Mouse (Mus musculus) small intestine, adult 2 months (tissue): ENCODE results near the gene Cdk12. TPM values are rescaled to one million over a fixed set of nuclear protein-coding genes. Genes with fewer than 3 reads are reported as not detected.

ENCODE experiments used
- H3K27ac ChIP-seq: fragments of 200-500 bp; 2 replicates; pipeline ENCODE4 v1.5.1; 2012; ENCODE audit warnings: low read depth, low read length, control low read depth, inconsistent platforms; ENCODE audit not compliant: insufficient read depth
- H3K27me3 ChIP-seq: fragments of 200-500 bp; 2 replicates; pipeline ENCODE4 v1.6.1; 2012; ENCODE audit warnings: mild to moderate bottlenecking, moderate library complexity, low read length, inconsistent platforms; ENCODE audit not compliant: control insufficient read depth, insufficient read depth
- H3K36me3 ChIP-seq: fragments of 200-500 bp; 2 replicates; pipeline ENCODE4 v1.6.1; 2012; ENCODE audit warnings: mild to moderate bottlenecking, low read length, control low read depth, inconsistent platforms; ENCODE audit not compliant: control insufficient read depth, insufficient read depth
- H3K4me1 ChIP-seq: fragments of 200-500 bp; 2 replicates; pipeline ENCODE4 v1.6.1; 2012; ENCODE audit warnings: low read length, inconsistent platforms, mixed read lengths; ENCODE audit not compliant: control insufficient read depth, insufficient read depth, insufficient read length
- H3K4me3 ChIP-seq: fragments of 200-500 bp; 2 replicates; pipeline ENCODE4 v1.5.1; 2012; ENCODE audit warnings: low read depth, mild to moderate bottlenecking, control low read depth, inconsistent platforms, low read length, moderate library complexity
- CTCF ChIP-seq: fragments of 200-500 bp; IDR thresholded peaks from 2 replicates; pipeline ENCODE4 v1.5.1; 2012; ENCODE audit warnings: low read depth, mild to moderate bottlenecking, control low read depth, inconsistent platforms, low read length, moderate library complexity, mixed read lengths; ENCODE audit not compliant: insufficient replicate concordance, insufficient read length; ENCODE audit errors: extremely low read depth
- POLR2A ChIP-seq: fragments of 200-500 bp; IDR thresholded peaks from 2 replicates; pipeline ENCODE4 v1.6.1; 2012; ENCODE audit warnings: low read depth, mild to moderate bottlenecking, control low read depth, inconsistent platforms, low read length, moderate library complexity
- WGBS: fragments of 180-500 bp; shearing (Covaris S2); methylation state at CpG from one replicate; pipeline ENCODE4 v1.1.7; 2018; 5-methylcytosine and 5-hydroxymethylcytosine counted together
- polyA plus RNA-seq: library from polyadenylated mRNA; depleted of rRNA; stranded (reverse); fragments of >200 nt; gene quantifications from 2 replicates; pipeline ENCODE4 v1.2.3, GENCODE M21; 2012

Gene Cdk12
- polyA plus RNA-seq, 1 experiment = 8.1 TPM

DNA sequence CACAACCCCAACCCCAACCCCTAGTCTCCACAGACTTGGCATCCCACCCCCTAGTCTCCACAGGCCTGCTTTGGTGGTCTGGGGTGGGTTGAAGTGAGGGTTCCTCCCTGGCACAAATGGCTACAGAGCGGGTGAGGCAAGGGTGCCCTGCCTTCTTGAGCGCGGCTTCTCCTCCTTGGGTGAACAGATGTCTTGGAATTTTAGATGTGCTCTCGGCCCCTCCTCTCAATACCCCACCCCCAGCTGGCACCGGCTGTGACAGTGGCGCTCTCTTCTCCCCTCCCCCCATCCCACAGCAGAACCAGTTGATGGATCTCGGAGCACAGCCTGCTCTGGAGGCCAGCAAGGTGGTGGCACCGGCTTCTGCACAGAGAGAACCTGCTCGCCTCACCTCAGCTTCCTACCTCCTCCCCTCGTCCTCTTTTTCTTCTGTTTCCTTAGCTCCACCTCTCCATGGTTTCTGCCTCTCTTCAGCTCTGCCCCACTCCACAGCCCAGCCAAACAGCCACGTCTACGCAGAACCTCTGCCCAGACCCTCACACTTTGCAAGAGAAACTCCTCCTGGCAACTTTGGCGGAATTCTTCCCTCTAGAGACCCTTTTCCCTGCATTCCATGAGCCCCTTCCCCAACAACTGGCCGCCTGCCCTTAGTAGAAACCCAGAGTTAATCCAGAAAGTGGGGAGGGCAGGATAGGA is 115.7 kb downstream of the Cdk12 start:
- H3K36me3 ChIP-seq = no peaks in the 10 kb centered on the region
- 2% methylated on average over 14 of the region's 14 CpGs for WGBS
- no peak overlapping the region for H3K4me3 ChIP-seq
- H3K27ac ChIP-seq = no peak overlapping the region
- TF ChIP-seq CTCF (no peak), POLR2A (no peak)
- H3K27me3 ChIP-seq = peaks cover 70% of the 10 kb centered on the region
- H3K4me1 ChIP-seq = no peaks in the 10 kb centered on the region

DNA sequence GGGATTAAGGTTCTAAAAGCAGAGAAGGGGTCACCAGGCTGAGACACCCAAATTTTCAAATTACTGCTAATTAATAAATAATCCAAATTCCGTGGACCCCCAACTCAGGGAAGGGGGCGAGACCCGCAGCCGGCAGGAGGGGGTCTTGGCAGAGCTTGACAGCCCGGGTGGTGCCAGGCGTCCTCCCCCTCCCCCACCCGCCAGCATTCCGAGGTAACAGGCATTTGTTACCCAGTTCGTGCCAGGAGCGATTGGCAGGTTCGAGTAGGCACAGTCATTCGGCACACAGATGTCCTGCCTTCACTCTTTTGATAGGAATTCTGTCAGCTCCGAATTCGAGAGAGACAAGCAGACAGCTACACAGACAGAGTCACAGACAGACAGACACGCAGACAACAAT is 116.3 kb downstream of the Cdk12 start:
- Histone ChIP-seq H3K27ac (no peak overlapping the region), H3K27me3 (peaks cover 71% of the 10 kb centered on the region), H3K4me3 (no peak overlapping the region), H3K4me1 (no peaks in the 10 kb centered on the region), H3K36me3 (no peaks in the 10 kb centered on the region)
- 5% methylated on average over 15 of the region's 15 CpGs for WGBS
- TF ChIP-seq POLR2A (no peak), CTCF (no peak)

DNA sequence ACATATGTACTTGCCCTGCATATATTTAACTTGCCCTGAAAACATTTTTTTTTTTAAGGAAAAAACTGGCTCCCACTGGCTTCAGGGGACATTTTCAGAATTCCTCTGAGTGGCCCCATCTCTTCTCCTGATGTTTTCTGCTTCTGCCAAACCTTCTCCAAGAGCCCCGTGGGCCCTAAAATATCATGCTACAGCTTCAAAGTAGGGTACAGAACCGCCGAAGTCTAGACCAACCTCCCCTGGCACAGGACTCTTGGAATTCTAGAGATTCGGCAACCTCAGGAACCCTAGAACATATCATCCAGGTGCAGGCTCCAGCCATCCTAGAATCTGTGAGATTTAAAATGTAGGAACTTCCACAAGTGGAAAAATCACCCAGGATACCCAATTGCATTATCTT is 116.7 kb downstream of the Cdk12 start:
- Histone ChIP-seq H3K4me3 (no peak overlapping the region), H3K36me3 (no peaks in the 10 kb centered on the region), H3K27me3 (peaks cover 75% of the 10 kb centered on the region), H3K27ac (no peak overlapping the region), H3K4me1 (no peaks in the 10 kb centered on the region)
- TF ChIP-seq POLR2A = no peak
- TF ChIP-seq CTCF = no peak
- WGBS = 24% methylated on average over 4 of the region's 4 CpGs

DNA sequence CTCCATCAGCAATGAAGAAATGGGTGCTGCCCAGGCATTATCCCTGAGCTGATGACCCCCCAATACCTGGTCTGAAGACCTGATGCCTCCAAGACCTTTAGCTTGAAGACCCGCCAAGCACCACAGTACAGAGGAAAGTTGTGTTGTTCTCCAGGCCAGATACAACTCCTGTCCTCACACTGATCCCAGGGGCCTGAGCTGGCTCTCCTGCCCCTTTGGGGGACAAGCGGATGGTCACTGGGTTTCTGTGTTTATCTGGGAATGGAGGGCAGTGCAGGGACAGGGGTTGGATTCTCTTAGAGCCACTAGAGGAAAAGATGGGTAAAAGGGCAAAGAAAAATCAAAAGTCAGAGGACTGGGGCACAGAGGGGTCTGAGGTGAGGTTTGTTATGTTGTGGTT is 117.1 kb downstream of the Cdk12 start:
- peaks cover 79% of the 10 kb centered on the region for H3K27me3 ChIP-seq
- WGBS = 11% methylated on average over 2 of the region's 2 CpGs
- H3K4me3 ChIP-seq = no peak overlapping the region
- H3K4me1 ChIP-seq = no peaks in the 10 kb centered on the region
- TF ChIP-seq CTCF = no peak
- TF ChIP-seq POLR2A = no peak
- no peak overlapping the region for H3K27ac ChIP-seq
- no peaks in the 10 kb centered on the region for H3K36me3 ChIP-seq

DNA sequence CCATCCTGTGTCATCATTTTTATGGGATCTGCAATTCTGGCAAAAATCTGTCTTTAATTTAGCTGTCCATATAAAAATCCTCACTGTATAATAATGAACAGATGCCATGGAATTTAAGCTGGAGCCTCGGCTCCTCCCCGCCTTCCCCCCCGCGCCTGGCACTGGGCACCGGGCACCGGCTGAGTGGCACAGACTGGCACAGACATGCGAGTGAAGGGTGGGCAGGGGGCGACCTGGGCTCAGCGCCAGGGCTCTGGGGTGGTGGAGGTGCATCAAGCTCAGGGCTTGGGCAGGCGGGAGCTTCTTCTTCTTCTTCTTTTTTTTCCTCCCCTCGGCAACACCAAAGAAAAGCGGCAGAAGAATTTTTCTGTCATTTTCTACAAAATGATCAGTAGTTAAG is 117.5 kb downstream of the Cdk12 start:
- WGBS = 16% methylated on average over 12 of the region's 12 CpGs
- Histone ChIP-seq H3K4me3 (no peak overlapping the region), H3K36me3 (no peaks in the 10 kb centered on the region), H3K4me1 (no peaks in the 10 kb centered on the region), H3K27me3 (peaks cover 83% of the 10 kb centered on the region), H3K27ac (no peak overlapping the region)
- no peak for TF ChIP-seq CTCF
- TF ChIP-seq POLR2A = no peak

DNA sequence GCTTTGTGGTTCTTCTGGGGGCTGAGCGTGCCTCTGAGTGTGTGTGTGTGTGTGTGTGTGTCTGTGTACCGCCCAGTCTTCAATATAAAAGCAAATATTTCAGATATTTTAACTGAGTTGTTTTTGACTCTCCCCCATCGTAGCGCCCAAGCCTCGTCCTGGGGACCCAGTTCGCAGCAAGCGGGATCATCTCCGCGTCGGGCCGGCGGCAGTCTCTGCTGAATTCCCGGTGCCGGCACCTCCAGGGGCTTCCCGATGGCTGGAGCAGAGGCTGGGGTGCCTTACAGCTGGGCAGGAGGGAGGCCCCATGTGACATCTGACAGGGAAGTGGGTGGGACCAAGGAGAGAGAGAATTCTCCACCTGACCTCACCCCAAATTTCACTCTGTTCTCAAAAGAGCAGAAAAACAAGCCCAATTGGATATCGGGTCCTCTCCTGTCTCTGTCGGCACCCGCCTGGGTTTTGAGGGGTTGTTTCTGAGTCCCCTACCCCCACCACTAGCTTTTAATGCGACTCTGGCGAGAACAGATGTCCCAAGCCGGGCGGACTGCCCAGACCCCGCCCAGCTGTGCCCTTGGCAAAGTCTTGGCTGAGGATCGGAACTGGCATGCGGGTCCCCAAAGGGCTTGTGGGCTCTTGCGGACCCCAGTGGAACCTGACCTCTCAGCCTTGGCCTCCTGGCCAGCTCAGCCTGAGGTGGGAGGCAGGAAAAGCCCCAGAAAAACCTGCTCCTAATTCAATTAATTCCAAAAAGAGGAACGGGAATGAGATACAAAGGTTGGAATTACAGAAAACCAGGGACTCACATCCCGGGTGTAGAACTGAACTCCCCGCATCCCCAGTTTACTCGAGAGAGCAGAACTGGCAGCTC is 118.2 kb downstream of the Cdk12 start:
- Histone ChIP-seq H3K27ac (no peak overlapping the region), H3K27me3 (peaks cover 90% of the 10 kb centered on the region), H3K4me3 (no peak overlapping the region), H3K4me1 (no peaks in the 10 kb centered on the region), H3K36me3 (no peaks in the 10 kb centered on the region)
- no peak for TF ChIP-seq CTCF
- TF ChIP-seq POLR2A = no peak
- 4% methylated on average over 30 of the region's 30 CpGs for WGBS

DNA sequence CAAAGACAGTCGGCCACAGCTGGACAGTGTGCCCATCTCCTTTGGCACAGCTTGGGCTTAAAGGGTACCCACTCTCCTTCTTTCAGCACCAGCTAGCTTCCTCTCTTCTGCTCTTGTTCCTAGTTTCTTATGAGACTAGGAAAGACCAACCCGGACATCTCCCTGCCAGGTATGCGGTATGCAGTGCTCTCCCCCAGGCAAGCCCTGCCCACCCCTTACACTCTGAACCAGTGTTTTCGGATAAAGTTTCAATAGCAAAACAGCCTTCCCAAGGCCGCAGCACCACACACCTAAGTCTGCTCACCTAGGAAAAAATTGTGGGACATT is 118.8 kb downstream of the Cdk12 start:
- TF ChIP-seq POLR2A (no peak), CTCF (no peak)
- no peaks in the 10 kb centered on the region for H3K36me3 ChIP-seq
- H3K4me3 ChIP-seq = no peak overlapping the region
- H3K4me1 ChIP-seq = no peaks in the 10 kb centered on the region
- H3K27ac ChIP-seq = no peak overlapping the region
- 13% methylated on average over 5 of the region's 5 CpGs for WGBS
- H3K27me3 ChIP-seq = peaks cover 90% of the 10 kb centered on the region
